Mouse (Mus musculus) lung, postnatal 0 days (tissue): ENCODE measurements around the gene Vmn1r3. TPM values are rescaled to one million over a fixed set of nuclear protein-coding genes. Genes with fewer than 3 reads are reported as not detected.
A peak's percentile ranks its signal among the peaks of the same experiment; 100 is the strongest.
"Not testable (repeated sequence)": the region's sequence is repeated elsewhere in the genome, so short reads cannot be mapped to it uniquely, and the experiment has no call there.

Experiments
- ATAC-seq: fragments of 200-750 bp; cut with Nextera tagmentation; 2 replicates; pipeline ENCODE4 v1.8.0; 2017; ENCODE audit warnings: moderate library complexity
- DNase-seq: peaks from one replicate; pipeline ENCODE4 v3.0.0-alpha.2; 2016; ENCODE audit warnings: low spot score
- H3K27ac ChIP-seq: fragments of 300-500 bp; sonication (generic); 2 replicates; pipeline ENCODE4 v1.5.1; 2014; ENCODE audit warnings: antibody characterized with exemption, mild to moderate bottlenecking, low read length, mixed read lengths
- H3K27me3 ChIP-seq: fragments of 300-500 bp; sonication (generic); replicated peaks from 2 replicates; pipeline ENCODE4 v1.6.1; 2014; ENCODE audit warnings: low read length, mixed read lengths; ENCODE audit not compliant: insufficient read depth
- H3K36me3 ChIP-seq: fragments of 300-500 bp; sonication (generic); 2 replicates; pipeline ENCODE4 v1.6.1; 2014; ENCODE audit warnings: low read length, mixed read lengths; ENCODE audit not compliant: insufficient read depth
- H3K4me1 ChIP-seq: fragments of 300-500 bp; sonication (generic); 2 replicates; pipeline ENCODE4 v1.6.1; 2014; ENCODE audit warnings: antibody characterized with exemption, low read depth, low read length, mixed read lengths; ENCODE audit not compliant: insufficient read depth
- H3K4me2 ChIP-seq: fragments of 300-500 bp; sonication (generic); replicated peaks from 2 replicates; pipeline ENCODE4 v1.6.1; 2014; ENCODE audit warnings: low read depth, mild to moderate bottlenecking, low read length, moderate library complexity, mixed read lengths
- H3K4me3 ChIP-seq: fragments of 300-500 bp; sonication (generic); 2 replicates; pipeline ENCODE4 v1.5.1; 2014; ENCODE audit warnings: low read depth, low read length
- H3K9ac ChIP-seq: fragments of 300-500 bp; sonication (generic); replicated peaks from 2 replicates; pipeline ENCODE4 v1.6.1; 2014; ENCODE audit warnings: low read depth, mild to moderate bottlenecking
- H3K9me3 ChIP-seq: fragments of 300-500 bp; sonication (generic); 2 replicates; pipeline ENCODE4 v1.6.1; 2016; ENCODE audit warnings: low read length, mixed read lengths
- CTCF ChIP-seq: IDR thresholded peaks from 2 replicates; pipeline ENCODE4 v1.5.1; 2016; ENCODE audit warnings: antibody characterized with exemption, mild to moderate bottlenecking
- EP300 ChIP-seq: IDR thresholded peaks from 2 replicates; pipeline ENCODE4 v1.6.1; 2016; ENCODE audit warnings: antibody characterized with exemption, mild to moderate bottlenecking, control low read depth
- WGBS: fragments of 180-500 bp; shearing (Covaris S2); extraction: QIAGEN DNeasy Blood & Tissue Kit; methylation state at CpG from one replicate; pipeline ENCODE4 v1.1.7; 2014; 5-methylcytosine and 5-hydroxymethylcytosine counted together
- polyA plus RNA-seq: library from polyadenylated mRNA; unstranded; fragments of >200 nt; fragmentation: Nextera tagmentation; extraction: Ambion mirVana; gene quantifications from 2 replicates; pipeline ENCODE4 v1.2.1, GENCODE M21; 2015

The Vmn1r3 gene
- polyA plus RNA-seq, 1 experiment from 2014 or later: not detected

DNA sequence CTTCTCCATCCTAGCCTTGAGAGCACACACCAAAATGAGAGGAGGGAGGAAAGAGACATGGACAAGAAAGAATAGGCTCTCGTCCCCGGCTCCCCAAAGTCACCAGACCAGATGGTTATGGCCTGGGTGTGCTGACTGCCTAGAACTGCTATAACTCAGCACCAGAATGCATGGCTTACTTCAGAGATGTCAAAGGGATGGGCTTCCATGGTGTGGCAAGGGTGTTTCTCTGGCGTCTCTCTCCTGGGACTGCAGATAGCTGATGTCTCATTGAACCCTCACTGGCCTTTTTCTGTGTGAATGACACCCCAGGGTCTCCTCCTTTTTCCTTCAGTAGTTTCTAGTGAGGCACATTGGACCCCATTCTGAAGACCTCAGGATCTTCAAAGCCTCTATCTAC lies 41.3 kb upstream of the Vmn1r3 start:
- no peak overlapping the region for H3K4me3 ChIP-seq
- H3K36me3 ChIP-seq: no peaks in the 10 kb centered on the region
- H3K9ac ChIP-seq: no peak overlapping the region
- H3K27me3 ChIP-seq: no peaks in the 10 kb centered on the region
- TF ChIP-seq CTCF (no peak), EP300 (no peak)
- DNase-seq: peak; percentile 6
- H3K27ac ChIP-seq: no peak overlapping the region
- 63% methylated on average over 3 of the region's 3 CpGs for WGBS
- no peak overlapping the region for H3K4me2 ChIP-seq
- no peaks in the 10 kb centered on the region for H3K4me1 ChIP-seq
- H3K9me3 ChIP-seq: peaks cover 16% of the 10 kb centered on the region
- ATAC-seq: no peak

- not testable (repeated sequence) for H3K4me2 ChIP-seq, H3K4me1 ChIP-seq, DNase-seq, H3K27me3 ChIP-seq, H3K27ac ChIP-seq, H3K36me3 ChIP-seq, ATAC-seq, H3K9ac ChIP-seq, H3K4me3 ChIP-seq
- H3K9me3 ChIP-seq: peaks cover 16% of the 10 kb centered on the region
- 52% methylated on average over 3 of the region's 3 CpGs for WGBS
Measured at GRCm38 (mm10) chr4:3225416-3225815, 40.3 kb upstream of the Vmn1r3 start.

DNA sequence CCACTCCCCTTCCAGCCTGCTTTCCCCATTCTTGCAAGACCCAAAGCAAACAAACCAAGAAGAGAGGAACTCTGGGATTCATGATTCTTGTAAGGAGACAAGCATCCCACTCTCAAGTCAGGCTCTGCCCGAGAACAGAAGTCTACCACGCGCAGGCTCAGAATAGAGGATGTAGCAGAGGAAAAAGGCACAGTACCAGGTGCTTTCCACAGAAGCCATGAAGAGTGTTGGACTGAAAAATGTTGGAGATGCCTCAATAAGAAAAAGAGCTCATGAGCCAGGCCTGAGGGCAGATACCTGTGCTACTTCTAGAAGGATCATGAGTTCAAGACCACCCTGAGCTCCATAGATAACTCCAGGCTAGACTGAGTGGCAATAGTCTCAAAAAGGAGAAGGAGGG lies 39.7 kb upstream of the Vmn1r3 start:
- not testable (repeated sequence) for H3K4me3 ChIP-seq, ATAC-seq, H3K27ac ChIP-seq, H3K27me3 ChIP-seq, H3K4me1 ChIP-seq, DNase-seq, H3K9ac ChIP-seq, H3K36me3 ChIP-seq, H3K4me2 ChIP-seq
- WGBS: 50% methylated on average over 3 of the region's 3 CpGs
- H3K9me3 ChIP-seq: peaks cover 14% of the 10 kb centered on the region

- not testable (repeated sequence) for H3K27ac ChIP-seq, H3K4me3 ChIP-seq, H3K9me3 ChIP-seq, H3K27me3 ChIP-seq, ATAC-seq, H3K4me1 ChIP-seq, DNase-seq, H3K4me2 ChIP-seq, H3K36me3 ChIP-seq, H3K9ac ChIP-seq
- 70% methylated on average over 5 of the region's 9 CpGs for WGBS
Measured at GRCm38 (mm10) chr4:3223483-3224209, 38.5 kb upstream of the Vmn1r3 start.

GRCm38 (mm10) chr4:3216382-3216781 lies 31.2 kb upstream of the Vmn1r3 start:
- H3K36me3 ChIP-seq, H3K27ac ChIP-seq, H3K4me1 ChIP-seq, H3K4me3 ChIP-seq, H3K4me2 ChIP-seq, H3K9me3 ChIP-seq, DNase-seq, ATAC-seq, H3K9ac ChIP-seq, H3K27me3 ChIP-seq: not testable (repeated sequence)
- WGBS: 57% methylated on average over 2 of the region's 2 CpGs

- H3K9me3 ChIP-seq, ATAC-seq, H3K36me3 ChIP-seq, H3K4me2 ChIP-seq, H3K27ac ChIP-seq, H3K4me3 ChIP-seq, H3K9ac ChIP-seq, DNase-seq, H3K27me3 ChIP-seq, H3K4me1 ChIP-seq: not testable (repeated sequence)
- WGBS: 58% methylated on average over 3 of the region's 4 CpGs
Measured at GRCm38 (mm10) chr4:3213349-3213748, 28.2 kb upstream of the Vmn1r3 start.

GRCm38 (mm10) chr4:3209643-3210217 lies 24.6 kb upstream of the Vmn1r3 start:
- H3K9me3 ChIP-seq, H3K4me1 ChIP-seq, H3K27me3 ChIP-seq, H3K4me3 ChIP-seq, H3K27ac ChIP-seq, ATAC-seq, H3K9ac ChIP-seq, DNase-seq, H3K36me3 ChIP-seq, H3K4me2 ChIP-seq: not testable (repeated sequence)
- 60% methylated on average over 1 of the region's 1 CpGs for WGBS

DNA sequence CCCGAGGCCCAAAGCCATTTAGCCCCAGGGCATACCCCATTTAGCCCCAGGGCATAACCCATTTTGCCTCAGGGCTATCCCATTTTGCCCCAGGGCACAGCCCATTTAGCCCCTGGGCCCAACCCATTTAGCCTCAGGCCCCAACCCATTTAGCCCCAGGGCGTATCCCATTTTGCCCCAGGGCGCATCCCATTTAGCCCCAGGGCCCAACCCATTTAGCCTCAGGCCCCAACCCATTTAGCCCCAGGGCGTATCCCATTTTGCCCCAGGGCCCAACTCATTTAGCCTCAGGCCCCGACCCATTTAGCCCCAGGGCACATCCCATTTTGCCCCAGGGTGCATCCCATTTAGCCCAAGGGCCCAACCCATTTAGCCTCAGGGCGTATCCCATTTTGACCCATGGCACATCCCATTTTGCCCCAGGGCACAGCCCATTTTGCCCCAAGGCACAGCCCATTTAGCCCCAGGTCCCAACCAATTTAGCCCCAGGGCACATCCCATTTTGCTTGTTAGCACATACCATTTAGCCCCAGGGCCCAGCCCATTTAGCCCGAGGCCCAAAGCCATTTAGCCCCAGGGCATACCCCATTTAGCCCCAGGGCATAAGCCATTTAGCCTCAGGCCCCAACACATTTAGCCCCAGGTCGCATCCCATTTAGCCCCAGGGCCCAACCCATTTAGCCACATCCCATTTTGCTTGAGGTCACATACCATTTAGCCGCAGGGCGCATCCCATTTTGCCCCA lies 8.2 kb downstream of the Vmn1r3 start:
- DNase-seq, H3K27ac ChIP-seq, H3K4me2 ChIP-seq, H3K4me1 ChIP-seq, H3K9ac ChIP-seq, H3K27me3 ChIP-seq, H3K9me3 ChIP-seq, H3K4me3 ChIP-seq, ATAC-seq, H3K36me3 ChIP-seq: not testable (repeated sequence)
- 90% methylated on average over 10 of the region's 10 CpGs for WGBS

GRCm38 (mm10) chr4:3176195-3176594 lies 9.0 kb downstream of the Vmn1r3 start:
- not testable (repeated sequence) for H3K36me3 ChIP-seq, H3K4me3 ChIP-seq, H3K4me2 ChIP-seq, ATAC-seq, H3K27me3 ChIP-seq, DNase-seq, H3K27ac ChIP-seq, H3K9me3 ChIP-seq, H3K4me1 ChIP-seq, H3K9ac ChIP-seq
- 93% methylated on average over 6 of the region's 6 CpGs for WGBS
